Mouse (Mus musculus): Measurements from ENCODE around the gene Lbx2. TPM values are rescaled to one million over a fixed set of nuclear protein-coding genes. Genes with fewer than 3 reads are reported as not detected.

The Lbx2 gene
- total RNA-seq, 2 experiments from 2014 or later, result not detected

- ATAC-seq (ENCODE audit: poor library complexity, severe bottlenecking), result no peak
Observed at GRCm38 (mm10) chr6:83070311-83071219, 15.6 kb upstream of the Lbx2 start.

DNA sequence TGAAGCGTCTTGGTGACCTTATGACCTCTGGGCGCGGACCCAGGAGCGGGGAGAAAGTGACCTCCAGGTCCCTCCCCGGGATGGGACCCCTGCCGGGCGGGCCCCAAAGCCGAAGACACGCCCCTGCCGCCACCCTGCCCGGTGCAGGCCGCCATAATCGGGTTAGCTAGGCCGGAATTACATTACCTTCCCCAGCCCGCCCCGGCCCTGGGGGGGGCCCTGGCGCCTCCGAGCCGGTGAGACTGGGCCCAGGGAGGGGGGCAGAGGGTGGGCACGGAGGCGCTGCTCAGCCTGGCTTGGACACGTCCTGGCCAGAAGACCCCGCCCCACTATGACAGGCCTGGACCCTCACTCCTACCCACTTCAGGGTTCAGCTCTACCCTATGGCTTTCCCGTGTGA is 14.9 kb upstream of the Lbx2 start:
- ATAC-seq (ENCODE audit: poor library complexity, severe bottlenecking), result no peak

- ATAC-seq (ENCODE audit: poor library complexity, severe bottlenecking), result no peak
Observed at GRCm38 (mm10) chr6:83074979-83075378, 11.2 kb upstream of the Lbx2 start.

DNA sequence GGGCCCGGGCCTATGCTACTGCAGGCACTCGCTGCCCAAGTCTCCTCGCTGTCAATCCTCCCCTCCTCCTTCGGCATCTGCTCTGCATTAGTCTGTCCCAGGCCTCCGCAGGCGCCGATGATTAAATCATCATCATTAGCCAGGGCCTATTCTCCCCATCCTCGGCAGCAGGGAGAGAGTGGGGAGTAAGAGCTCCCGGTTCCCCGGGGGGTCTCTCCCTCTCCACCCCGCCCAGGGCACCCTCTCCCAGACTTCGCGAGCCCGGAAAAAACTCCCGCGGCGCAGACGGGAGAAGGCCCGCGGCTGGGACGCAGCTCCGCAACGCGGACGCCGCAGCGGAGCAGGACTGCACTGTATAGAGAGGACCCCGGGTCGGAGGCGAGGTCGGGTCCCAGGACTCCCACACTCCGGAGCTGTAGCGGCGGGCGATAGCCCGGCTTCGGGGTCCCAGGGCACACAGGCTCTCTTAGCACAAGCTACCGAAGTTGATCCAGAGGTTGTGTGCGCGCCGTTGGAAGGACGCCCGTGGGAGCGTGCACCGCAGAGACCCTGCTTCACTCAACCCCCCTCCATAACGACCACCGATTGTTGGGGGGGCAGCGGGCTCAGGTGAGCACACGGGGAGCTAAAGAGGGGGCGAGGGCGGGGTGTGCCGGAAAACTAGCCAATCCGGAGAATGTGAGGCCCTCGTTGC is 8.4 kb upstream of the Lbx2 start, which contains the start of gene Pcgf1:
Gene Pcgf1, plus strand, starts transcription at position 240 of the 694 bp plus-strand sequence.
- peak; percentile 13; the same call in 1 of the 2 replicates for ATAC-seq (ENCODE audit: poor library complexity, severe bottlenecking)

GRCm38 (mm10) chr6:83078324-83078858 is 7.8 kb upstream of the Lbx2 start:
- ATAC-seq (ENCODE audit: poor library complexity, severe bottlenecking), result peak; percentile 98

DNA sequence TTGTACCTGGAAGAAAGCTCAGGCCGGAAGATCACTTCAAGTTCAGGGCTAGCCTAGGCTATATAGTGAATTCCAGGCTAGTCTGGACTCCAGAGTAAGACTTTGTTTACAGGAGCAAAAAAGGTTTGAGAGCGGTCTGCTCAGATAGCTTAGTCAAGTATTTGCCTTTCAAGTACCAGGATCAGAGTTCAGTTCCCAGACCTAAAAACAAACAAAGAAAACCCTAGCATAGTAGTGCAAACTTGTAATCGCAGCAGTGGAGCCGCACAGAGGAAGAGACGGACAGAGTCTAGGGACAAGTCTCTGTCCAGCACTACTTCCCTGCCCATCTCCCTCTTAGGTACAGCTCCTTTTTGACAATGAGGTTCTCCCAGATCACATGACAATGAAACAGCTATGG is 6.0 kb upstream of the Lbx2 start:
- no peak for ATAC-seq (ENCODE audit: poor library complexity, severe bottlenecking)

- ATAC-seq (ENCODE audit: poor library complexity, severe bottlenecking), result no peak
Observed at GRCm38 (mm10) chr6:83083497-83083896, 2.7 kb upstream of the Lbx2 start.

DNA sequence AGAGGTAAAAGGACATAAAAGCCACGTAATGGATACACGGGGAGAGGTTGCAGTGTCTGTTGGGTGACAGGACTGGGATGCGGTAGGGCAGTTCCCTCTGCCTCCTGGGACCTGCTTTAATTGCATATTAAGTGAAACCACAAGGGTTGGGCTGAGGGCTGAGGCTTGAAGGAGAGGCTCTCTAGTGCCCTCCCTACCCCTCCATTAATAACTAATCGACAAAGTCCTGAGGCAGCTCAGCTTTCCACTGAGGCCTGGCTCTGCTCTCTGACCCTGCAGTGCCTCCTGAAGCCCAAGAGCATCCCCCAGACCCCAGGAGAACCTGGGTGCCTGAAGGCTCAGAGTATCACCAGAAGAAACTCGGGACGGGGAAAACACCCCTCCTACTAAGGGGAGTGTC is 1.7 kb upstream of the Lbx2 start:
- no peak for ATAC-seq (ENCODE audit: poor library complexity, severe bottlenecking)

GRCm38 (mm10) chr6:83087205-83087925 is 1.2 kb downstream of the Lbx2 start:
- ATAC-seq (ENCODE audit: poor library complexity, severe bottlenecking), result no peak

DNA sequence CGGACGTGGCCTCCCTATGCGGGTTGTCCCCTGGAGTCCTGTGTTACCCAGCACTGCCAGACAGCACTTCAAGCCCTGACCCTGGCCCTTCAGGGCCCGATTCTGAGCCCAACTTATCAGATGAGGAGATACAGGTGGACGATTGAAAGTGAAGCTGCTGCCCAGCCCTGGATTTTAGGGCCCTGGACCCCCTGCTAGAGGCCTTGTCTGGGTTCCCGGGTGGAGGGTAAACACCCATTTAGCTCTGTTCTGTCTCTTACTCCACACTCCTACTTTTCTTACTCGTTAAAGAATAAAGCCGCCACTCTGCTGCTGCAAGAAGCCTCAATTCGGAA is 1.7 kb downstream of the Lbx2 start:
- no peak for ATAC-seq (ENCODE audit: poor library complexity, severe bottlenecking)

- no peak for ATAC-seq (ENCODE audit: poor library complexity, severe bottlenecking)
Observed at GRCm38 (mm10) chr6:83092416-83093127, 6.4 kb downstream of the Lbx2 start.

GRCm38 (mm10) chr6:83095968-83096367 is 9.8 kb downstream of the Lbx2 start:
- ATAC-seq (ENCODE audit: poor library complexity, severe bottlenecking), result peak; percentile 34

DNA sequence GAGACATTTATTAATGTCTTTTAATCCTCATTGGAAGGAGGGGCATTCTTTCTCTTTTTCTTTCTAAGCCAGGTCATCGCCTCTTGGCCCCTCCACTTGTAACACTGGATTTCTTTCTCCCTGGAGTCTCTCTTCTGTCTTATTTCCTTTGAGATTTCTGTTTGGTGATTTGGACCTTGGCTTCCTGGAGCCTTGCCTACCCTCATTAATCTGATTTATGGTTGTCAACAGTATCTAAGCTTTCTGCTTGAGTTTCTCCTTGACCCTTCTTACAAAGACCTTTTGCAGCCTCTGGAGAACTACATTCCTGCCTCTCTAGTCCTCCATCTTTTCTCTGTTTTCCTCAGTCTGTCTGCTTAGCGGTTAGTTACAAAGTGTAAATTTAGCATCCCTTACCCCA is 12.2 kb downstream of the Lbx2 start:
- no peak for ATAC-seq (ENCODE audit: poor library complexity, severe bottlenecking)

DNA sequence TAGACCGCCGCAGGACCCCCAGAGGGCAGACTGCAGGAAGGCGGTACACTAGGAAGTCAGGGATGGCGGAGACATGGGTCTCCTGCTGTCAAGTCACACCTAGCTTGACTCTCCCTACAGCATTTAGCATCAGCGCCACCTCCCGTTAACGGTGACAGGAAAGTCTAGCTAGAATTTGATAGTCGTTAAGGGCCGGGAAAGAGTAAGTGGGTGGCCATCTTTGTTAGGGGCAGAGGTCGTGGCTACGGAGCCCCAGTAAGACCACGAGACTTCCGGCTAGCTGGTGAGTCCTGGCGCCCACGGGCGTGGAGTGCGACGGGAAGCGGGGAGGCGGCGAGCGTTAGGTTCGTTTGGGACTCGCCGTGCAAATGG is 15.1 kb downstream of the Lbx2 start, which contains the start of the genes Ccdc142 and Gm42688:
Gene Ccdc142, plus strand, starts transcription at position 286 of the 372 bp plus-strand sequence.
Gene Gm42688, plus strand, starts transcription at position 302 of the 372 bp plus-strand sequence.
- peak; percentile 88 for ATAC-seq (ENCODE audit: poor library complexity, severe bottlenecking)

- peak; percentile 77 for ATAC-seq (ENCODE audit: poor library complexity, severe bottlenecking)
Observed at GRCm38 (mm10) chr6:83101688-83102556, 15.8 kb downstream of the Lbx2 start.

DNA sequence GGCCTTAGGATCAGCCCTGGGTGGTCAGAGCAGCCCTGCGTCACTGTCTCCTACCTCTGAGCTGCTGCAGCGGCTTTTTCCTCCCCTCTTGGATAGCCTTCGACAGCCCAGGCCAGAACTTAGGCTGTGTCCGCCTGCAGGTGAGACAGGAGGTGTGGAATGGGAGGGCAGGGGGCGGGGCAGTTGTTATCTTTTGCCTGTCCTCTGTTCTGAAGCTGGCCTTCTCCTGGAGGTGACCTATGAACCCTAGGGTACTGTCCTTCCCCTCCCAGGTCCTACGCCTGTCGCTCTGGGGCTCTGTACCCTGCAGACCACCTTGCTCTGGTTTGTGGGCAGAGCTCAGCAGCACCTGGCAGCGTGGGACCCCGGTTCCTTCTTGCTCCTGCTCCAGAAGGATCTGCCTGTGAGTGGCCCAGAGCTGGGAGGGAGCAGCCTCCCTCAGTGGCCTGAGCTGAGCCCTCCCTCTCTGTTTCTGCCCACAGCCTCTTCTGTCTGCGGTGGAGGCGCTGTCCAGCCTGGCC is 17.0 kb downstream of the Lbx2 start:
- no peak for ATAC-seq (ENCODE audit: poor library complexity, severe bottlenecking)

DNA sequence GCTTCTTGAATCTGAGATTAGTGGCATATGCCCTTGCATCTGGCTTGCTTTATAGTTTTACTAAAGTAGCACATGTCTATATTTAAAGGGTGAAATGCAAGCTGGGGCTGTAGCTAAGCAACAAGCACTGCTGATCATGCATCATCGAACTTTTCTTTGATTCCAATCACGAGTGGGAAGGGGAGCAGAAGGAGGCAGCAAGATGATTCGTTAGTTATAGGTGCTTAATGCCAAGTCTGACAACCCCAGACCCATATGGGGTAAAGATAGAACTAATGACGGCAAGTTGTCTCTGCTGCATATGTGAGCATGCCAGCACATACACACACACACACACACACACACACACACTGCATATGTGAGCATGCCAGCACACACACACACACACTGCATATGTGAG is 18.0 kb downstream of the Lbx2 start:
- no peak for ATAC-seq (ENCODE audit: poor library complexity, severe bottlenecking)

GRCm38 (mm10) chr6:83107566-83108400 is 21.6 kb downstream of the Lbx2 start:
- peak; percentile 75 for ATAC-seq (ENCODE audit: poor library complexity, severe bottlenecking)
